Mouse (Mus musculus): ENCODE results near the gene Vmn2r22. TPM values are rescaled to one million over a fixed set of nuclear protein-coding genes. Genes with fewer than 3 reads are reported as not detected.

Vmn2r22 gene
- polyA plus RNA-seq (2012; rRNA removed) = not detected in 2 replicates

GRCm38 (mm10) chr6:123650625-123651024, at the start of gene Vmn2r22:
Gene Vmn2r22 (minus strand): TSS chr6:123650725.

Other genes starting within 250 kb of the Vmn2r22 start
- not detected in 2 replicates for gene Vmn2r20, start 232.6 kb downstream of the Vmn2r22 start, polyA plus RNA-seq (2012; rRNA removed)
- not detected in 2 replicates for gene Vmn2r21, start 117.3 kb downstream of the Vmn2r22 start, polyA plus RNA-seq (2012; rRNA removed)
- gene Vmn2r23, start 51.9 kb upstream of the Vmn2r22 start, polyA plus RNA-seq (2012; rRNA removed) = not detected in 2 replicates
- not detected in 2 replicates for gene Vmn2r24, start 128.2 kb upstream of the Vmn2r22 start, polyA plus RNA-seq (2012; rRNA removed)
- gene Vmn2r25, start 202.7 kb upstream of the Vmn2r22 start, polyA plus RNA-seq (2012; rRNA removed) = not detected in 2 replicates